Mouse (Mus musculus): ENCODE results near the gene Fam166a.
A peak's percentile ranks its signal among the peaks of the same experiment; 100 is the strongest.

The Fam166a gene

GRCm38 (mm10) chr2:25184496-25184895 lies 34.0 kb upstream of the Fam166a start:
- DNase-seq (ENCODE audit: extremely low read depth, insufficient read length, low spot score), result no peak

GRCm38 (mm10) chr2:25185625-25186574 lies 32.6 kb upstream of the Fam166a start:
- peak; percentile 11 for DNase-seq (ENCODE audit: extremely low read depth, insufficient read length, low spot score)

- DNase-seq (ENCODE audit: extremely low read depth, insufficient read length, low spot score), result no peak
Observed at GRCm38 (mm10) chr2:25186575-25186930, 32.0 kb upstream of the Fam166a start.

- DNase-seq (ENCODE audit: extremely low read depth, insufficient read length, low spot score), result no peak
Observed at GRCm38 (mm10) chr2:25187841-25188240, 30.7 kb upstream of the Fam166a start.

GRCm38 (mm10) chr2:25193330-25193770 lies 25.2 kb upstream of the Fam166a start:
- DNase-seq (ENCODE audit: extremely low read depth, insufficient read length, low spot score), result peak; percentile 71

- DNase-seq (ENCODE audit: extremely low read depth, insufficient read length, low spot score), result no peak
Observed at GRCm38 (mm10) chr2:25194006-25194405, 24.5 kb upstream of the Fam166a start.

GRCm38 (mm10) chr2:25194486-25195171 lies 23.9 kb upstream of the Fam166a start:
- peak; percentile 65 for DNase-seq (ENCODE audit: extremely low read depth, insufficient read length, low spot score)

- peak; percentile 60 for DNase-seq (ENCODE audit: extremely low read depth, insufficient read length, low spot score)
Observed at GRCm38 (mm10) chr2:25195211-25196156, 23.1 kb upstream of the Fam166a start.

- DNase-seq (ENCODE audit: extremely low read depth, insufficient read length, low spot score), result peak; percentile 89
Observed at GRCm38 (mm10) chr2:25196172-25196954, 22.2 kb upstream of the Fam166a start, which contains the start of gene Tor4a. Tor4a (minus strand) TSS chr2:25196886.

- no peak for DNase-seq (ENCODE audit: extremely low read depth, insufficient read length, low spot score)
Observed at GRCm38 (mm10) chr2:25197191-25197590, 21.4 kb upstream of the Fam166a start.

- no peak for DNase-seq (ENCODE audit: extremely low read depth, insufficient read length, low spot score)
Observed at GRCm38 (mm10) chr2:25197946-25198345, 20.6 kb upstream of the Fam166a start.

GRCm38 (mm10) chr2:25200631-25201030 lies 17.9 kb upstream of the Fam166a start:
- no peak for DNase-seq (ENCODE audit: extremely low read depth, insufficient read length, low spot score)

- no peak for DNase-seq (ENCODE audit: extremely low read depth, insufficient read length, low spot score)
Observed at GRCm38 (mm10) chr2:25203631-25204214, 14.8 kb upstream of the Fam166a start.

GRCm38 (mm10) chr2:25207593-25207992 lies 11.0 kb upstream of the Fam166a start:
- no peak for DNase-seq (ENCODE audit: extremely low read depth, insufficient read length, low spot score)

- no peak for DNase-seq (ENCODE audit: extremely low read depth, insufficient read length, low spot score)
Observed at GRCm38 (mm10) chr2:25210686-25211085, 7.9 kb upstream of the Fam166a start.

- DNase-seq (ENCODE audit: extremely low read depth, insufficient read length, low spot score), result peak; percentile 95
Observed at GRCm38 (mm10) chr2:25211121-25211670, 7.3 kb upstream of the Fam166a start, which contains the start of gene Nelfb. Nelfb (minus strand) TSS chr2:25211489.

GRCm38 (mm10) chr2:25213266-25213865 lies 5.2 kb upstream of the Fam166a start:
- no peak for DNase-seq (ENCODE audit: extremely low read depth, insufficient read length, low spot score)

- no peak for DNase-seq (ENCODE audit: extremely low read depth, insufficient read length, low spot score)
Observed at GRCm38 (mm10) chr2:25214444-25214843, 4.1 kb upstream of the Fam166a start, which contains the start of gene Stpg3. Stpg3 (minus strand) TSS chr2:25214637.

All from 3134 (cell line).